Mouse (Mus musculus) MEL (cell line): ENCODE data around the gene 4921517D22Rik. TPM values are rescaled to one million over a fixed set of nuclear protein-coding genes. Genes with fewer than 3 reads are reported as not detected.

Experiments
- DNase-seq: peaks from one replicate; pipeline ENCODE4 v3.0.0; 2011; ENCODE audit warnings: low read depth, low spot score
- H3K27ac ChIP-seq: 2 replicates; pipeline ENCODE4 v1.5.1; 2012; ENCODE audit warnings: low read depth, mild to moderate bottlenecking, control low read depth, low read length, moderate library complexity; ENCODE audit not compliant: control insufficient read depth
- H3K27me3 ChIP-seq, 2 experiments: fragments of 150-350 bp in 1 of 2; sonication (generic) in 1 of 2; 2 replicates each; pipeline ENCODE4 v1.6.1; 2012; ENCODE audit warnings: low read length in 2 of 2, mild to moderate bottlenecking in 2 of 2, improper control_type of control experiment in 1 of 2, moderate library complexity in 1 of 2; ENCODE audit not compliant: insufficient read depth in 2 of 2, control insufficient read depth in 1 of 2
- H3K36me3 ChIP-seq, 2 experiments: 2 replicates each; pipeline ENCODE4 v1.6.1; 2012 to 2014; ENCODE audit warnings: low read length in 2 of 2, improper control_type of control experiment in 1 of 2, inconsistent platforms in 1 of 2, mild to moderate bottlenecking in 1 of 2; ENCODE audit not compliant: insufficient read depth in 2 of 2, control insufficient read depth in 1 of 2
- H3K4me1 ChIP-seq, 2 experiments: fragments of 150-350 bp in 1 of 2; sonication (generic) in 1 of 2; 2 replicates each; pipeline ENCODE4 v1.6.1; 2012; ENCODE audit warnings: low read length in 2 of 2, improper control_type of control experiment in 1 of 2, mild to moderate bottlenecking in 1 of 2; ENCODE audit not compliant: insufficient read depth in 2 of 2, control insufficient read depth in 1 of 2
- H3K4me3 ChIP-seq, 2 experiments: fragments of 150-350 bp in 1 of 2; sonication (generic) in 1 of 2; 2 replicates each; pipeline ENCODE4 v1.5.1; 2012; ENCODE audit warnings: low read depth in 2 of 2, low read length in 2 of 2, mild to moderate bottlenecking in 2 of 2, moderate library complexity in 2 of 2, control low read depth in 1 of 2, improper control_type of control experiment in 1 of 2; ENCODE audit not compliant: control insufficient read depth in 1 of 2, insufficient read depth in 1 of 2
- H3K79me2 ChIP-seq: 2 replicates; pipeline ENCODE4 v1.6.1; 2012; ENCODE audit warnings: mild to moderate bottlenecking, low read length, moderate library complexity; ENCODE audit not compliant: control insufficient read depth, poor library complexity, insufficient read depth
- H3K9ac ChIP-seq: 2 replicates; pipeline ENCODE4 v1.6.1; 2012; ENCODE audit warnings: low read depth, mild to moderate bottlenecking, control low read depth, low read length, moderate library complexity; ENCODE audit not compliant: control insufficient read depth, poor library complexity, severe bottlenecking
- H3K9me3 ChIP-seq: fragments of 150-350 bp; sonication (generic); replicated peaks from 2 replicates; pipeline ENCODE4 v1.6.1; 2012; ENCODE audit warnings: mild to moderate bottlenecking, low read length, improper control_type of control experiment, moderate library complexity; ENCODE audit not compliant: insufficient read depth
- CHD1 ChIP-seq: IDR thresholded peaks from 2 replicates; pipeline ENCODE4 v1.6.1; 2012; ENCODE audit warnings: low read depth, mild to moderate bottlenecking, inconsistent platforms, low read length, improper control_type of control experiment
- CTCF ChIP-seq, 3 experiments: IDR thresholded peaks in 2 of 3; conservative IDR thresholded peaks in 1 of 3; 2 replicates each; pipeline ENCODE4 v1.5.1; 2011 to 2012; ENCODE audit warnings: low read length in 3 of 3, low read depth in 2 of 3, mild to moderate bottlenecking in 2 of 3, improper control_type of control experiment in 1 of 3, inconsistent platforms in 1 of 3, mixed read lengths in 1 of 3, moderate library complexity in 1 of 3; ENCODE audit not compliant: control insufficient read depth in 1 of 3, insufficient read depth in 1 of 3, poor library complexity in 1 of 3, severe bottlenecking in 1 of 3
- E2F4 ChIP-seq: IDR thresholded peaks from 2 replicates; pipeline ENCODE4 v1.6.1; 2011; ENCODE audit warnings: low read depth, low read length, improper control_type of control experiment, borderline replicate concordance
- ELF1 ChIP-seq: IDR thresholded peaks from 2 replicates; pipeline ENCODE4 v1.6.1; 2014; ENCODE audit warnings: low read depth, mild to moderate bottlenecking, inconsistent platforms, low read length, improper control_type of control experiment, moderate library complexity
- GATA1 ChIP-seq: IDR thresholded peaks from 2 replicates; pipeline ENCODE4 v1.6.1; 2011; ENCODE audit warnings: low read depth, low read length, improper control_type of control experiment
- KAT2A ChIP-seq: conservative IDR thresholded peaks from 2 replicates; pipeline ENCODE4 v1.6.1; 2012; ENCODE audit warnings: low read depth, low read length, improper control_type of control experiment, inconsistent platforms
- MAFK ChIP-seq: IDR thresholded peaks from 2 replicates; pipeline ENCODE4 v1.6.1; 2011; ENCODE audit warnings: low read depth, mild to moderate bottlenecking, low read length, improper control_type of control experiment, borderline replicate concordance
- MAX ChIP-seq: IDR thresholded peaks from 2 replicates; pipeline ENCODE4 v1.6.1; 2011; ENCODE audit warnings: low read length, improper control_type of control experiment
- MAZ ChIP-seq: IDR thresholded peaks from 2 replicates; pipeline ENCODE4 v1.6.1; 2012; ENCODE audit warnings: low read depth, mild to moderate bottlenecking, inconsistent platforms, low read length, improper control_type of control experiment
- MEF2A ChIP-seq: IDR thresholded peaks from 2 replicates; pipeline ENCODE4 v1.6.1; 2014; ENCODE audit warnings: low read depth, mild to moderate bottlenecking, inconsistent platforms, low read length, improper control_type of control experiment; ENCODE audit not compliant: poor library complexity, insufficient replicate concordance, severe bottlenecking; ENCODE audit errors: extremely low read depth
- MYB ChIP-seq: IDR thresholded peaks from 2 replicates; pipeline ENCODE4 v1.6.1; 2011; ENCODE audit warnings: mild to moderate bottlenecking, low read depth, low read length, improper control_type of control experiment
- MYC ChIP-seq: IDR thresholded peaks from 2 replicates; pipeline ENCODE4 v1.6.1; 2011; ENCODE audit warnings: low read depth, mild to moderate bottlenecking, low read length, improper control_type of control experiment, moderate library complexity
- NELFE ChIP-seq: IDR thresholded peaks from 2 replicates; pipeline ENCODE4 v1.6.1; 2011; ENCODE audit warnings: low read depth, low read length, improper control_type of control experiment
- POLR2AphosphoS5 ChIP-seq: IDR thresholded peaks from 2 replicates; pipeline ENCODE4 v1.6.1; 2012; ENCODE audit warnings: low read depth, borderline replicate concordance, mild to moderate bottlenecking, inconsistent platforms, low read length, moderate library complexity, mixed read lengths
- RCOR1 ChIP-seq: IDR thresholded peaks from 2 replicates; pipeline ENCODE4 v1.6.1; 2012; ENCODE audit warnings: low read depth, mild to moderate bottlenecking, inconsistent platforms, low read length, improper control_type of control experiment
- SIN3A ChIP-seq: IDR thresholded peaks from 2 replicates; pipeline ENCODE4 v1.6.1; 2012; ENCODE audit warnings: low read length, improper control_type of control experiment, inconsistent platforms
- TAL1 ChIP-seq: IDR thresholded peaks from 2 replicates; pipeline ENCODE4 v1.6.1; 2012; ENCODE audit warnings: mild to moderate bottlenecking, inconsistent platforms, low read length, moderate library complexity, mixed read lengths
- TBP ChIP-seq: IDR thresholded peaks from 2 replicates; pipeline ENCODE4 v1.8.0; 2011; ENCODE audit warnings: low read depth, low read length, improper control_type of control experiment
- TCF12 ChIP-seq: IDR thresholded peaks from 2 replicates; pipeline ENCODE4 v1.6.1; 2014; ENCODE audit warnings: low read depth, mild to moderate bottlenecking, inconsistent platforms, low read length, improper control_type of control experiment, moderate library complexity
- UBTF ChIP-seq: IDR thresholded peaks from 2 replicates; pipeline ENCODE4 v1.6.1; 2012; ENCODE audit warnings: low read depth, mild to moderate bottlenecking, inconsistent platforms, low read length, improper control_type of control experiment, moderate library complexity, borderline replicate concordance; ENCODE audit not compliant: insufficient read depth
- USF1 ChIP-seq: IDR thresholded peaks from 2 replicates; pipeline ENCODE4 v1.6.1; 2014; ENCODE audit warnings: low read depth, mild to moderate bottlenecking, inconsistent platforms, low read length, improper control_type of control experiment, moderate library complexity
- USF2 ChIP-seq, 2 experiments: IDR thresholded peaks; 2 replicates each; pipeline ENCODE4 v1.6.1; 2011 to 2012; ENCODE audit warnings: improper control_type of control experiment in 2 of 2, low read length in 2 of 2, borderline replicate concordance in 1 of 2, inconsistent platforms in 1 of 2, low read depth in 1 of 2, mild to moderate bottlenecking in 1 of 2; ENCODE audit not compliant: insufficient read depth in 1 of 2
- ZC3H11A ChIP-seq: IDR thresholded peaks from 2 replicates; pipeline ENCODE4 v1.6.1; 2012; ENCODE audit warnings: low read depth, mild to moderate bottlenecking, inconsistent platforms, low read length, improper control_type of control experiment
- ZKSCAN1 ChIP-seq: IDR thresholded peaks from 2 replicates; pipeline ENCODE4 v1.6.1; 2012; ENCODE audit warnings: low read depth, mild to moderate bottlenecking, inconsistent platforms, low read length, improper control_type of control experiment, moderate library complexity
- ZMIZ1 ChIP-seq: IDR thresholded peaks from 2 replicates; pipeline ENCODE4 v1.6.1; 2012; ENCODE audit warnings: low read depth, mild to moderate bottlenecking, inconsistent platforms, low read length, improper control_type of control experiment, moderate library complexity
- ZNF384 ChIP-seq: IDR thresholded peaks from 2 replicates; pipeline ENCODE4 v1.6.1; 2012; ENCODE audit warnings: low read depth, mild to moderate bottlenecking, inconsistent platforms, low read length, improper control_type of control experiment
- polyA plus RNA-seq, 2 experiments: library from polyadenylated mRNA; stranded (reverse) in 1 of 2; unstranded in 1 of 2; fragments of >175 nt in 1 of 2; fragments of >200 nt in 1 of 2; gene quantifications; 2 replicates each; pipeline versions ENCODE4 v1.2.1 to v1.2.4; 2012; ENCODE audit warnings: low replicate concordance in 2 of 2, low read depth in 1 of 2; ENCODE audit not compliant: insufficient read length in 2 of 2, insufficient read depth in 1 of 2, missing spikeins in 1 of 2
- total RNA-seq: library from RNA; depleted of rRNA; stranded (reverse); fragments of 300-350 nt; gene quantifications from 2 replicates; pipeline ENCODE4 v1.2.3, GENCODE M21; 2012

Gene 4921517D22Rik
- total and polyA plus RNA-seq, 3 experiments, result not detected

DNA sequence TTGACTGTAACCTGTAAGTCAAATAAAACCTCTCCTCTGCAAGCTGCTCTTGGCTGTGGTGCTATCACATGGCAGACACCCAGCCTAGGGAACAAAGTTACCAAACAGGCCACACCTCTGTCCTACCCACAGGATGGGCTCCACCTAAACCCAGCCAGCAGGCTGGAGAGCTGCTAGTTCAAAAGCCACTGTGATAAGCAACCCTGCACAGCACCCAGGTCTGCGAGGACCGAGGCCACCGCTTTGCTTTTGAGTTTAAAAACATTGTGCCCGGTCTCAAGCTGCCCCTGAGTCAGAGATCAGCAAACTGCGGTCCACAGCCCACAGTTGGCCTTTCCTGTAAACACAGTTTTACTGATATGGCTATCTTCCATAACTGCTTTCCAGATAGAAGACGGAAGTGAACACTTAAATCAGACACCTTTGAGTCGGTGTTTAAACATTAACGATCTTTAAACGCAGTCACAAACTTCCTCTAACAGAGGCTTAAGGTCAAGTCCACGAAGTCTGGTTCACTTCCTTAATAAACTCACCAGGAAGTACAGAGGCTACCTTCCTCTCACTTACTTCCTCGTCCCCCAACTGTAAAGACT lies 25.3 kb downstream of the 4921517D22Rik start (continued):
- TF ChIP-seq SIN3A, result peak; percentile 75
- no peak for TF ChIP-seq MAFK
- TF ChIP-seq E2F4, result no peak
- peak; percentile 31; the same call in 1 of the 2 replicates for TF ChIP-seq NELFE
- no peak for TF ChIP-seq UBTF
- TF ChIP-seq RCOR1, result peak; percentile 94
- TF ChIP-seq TAL1, result no peak; the same call in none of the 2 replicates
- TF ChIP-seq ZMIZ1, result no peak
- no peak for TF ChIP-seq ZKSCAN1
- TF ChIP-seq POLR2AphosphoS5, result no peak
- TF ChIP-seq KAT2A, result no peak
- 0 out of 2 replicates have a peak, but pooled peaks have one; percentile 5 for TF ChIP-seq TBP
- TF ChIP-seq MYB, result peak; percentile 72
- TF ChIP-seq MYC, result peak; percentile 34; the same call in 1 of the 2 replicates
- no peak for TF ChIP-seq CTCF (IDR thresholded peaks at IDR 0.05 in 2 of 3, conservative IDR thresholded peaks at IDR 0.05 in 1 of 3; ENCODE audit: control insufficient read depth in 1 of 3, insufficient read depth in 1 of 3, low read depth in 2 of 3, low read length in 3 of 3, poor library complexity in 1 of 3, severe bottlenecking in 1 of 3)
- TF ChIP-seq CHD1, result 0 out of 2 replicates have a peak, but pooled peaks have one; percentile 42
- no peak; the same call in 1 of the 2 replicates for TF ChIP-seq MAX

DNA sequence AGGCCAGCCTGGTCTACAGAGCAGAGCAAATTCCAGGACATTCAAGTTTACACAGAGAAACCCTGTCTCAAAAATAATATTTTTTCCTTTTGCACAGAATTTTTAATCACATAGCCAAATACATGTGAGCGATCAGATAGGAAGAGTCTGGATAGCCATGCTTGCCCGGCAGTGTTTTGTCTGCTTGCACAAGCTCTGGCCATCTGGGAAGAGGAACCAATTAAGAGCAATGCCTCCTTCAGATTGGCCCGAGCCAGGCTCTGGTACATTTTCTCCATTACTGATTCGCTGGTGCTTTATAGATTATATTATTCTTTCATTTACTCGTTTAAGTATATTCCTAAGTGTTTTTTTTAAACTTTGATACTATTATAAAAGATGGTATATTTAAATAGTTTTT lies 26.1 kb downstream of the 4921517D22Rik start:
- no peaks in the 10 kb centered on the region for H3K27me3 ChIP-seq
- no peak for DNase-seq
- H3K4me3 ChIP-seq, result no peak overlapping the region
- peaks cover 0 to 19% of the 10 kb centered on the region in 2 experiments; a peak in 2 of 4 replicates for H3K36me3 ChIP-seq
- no peak overlapping the region for H3K9ac ChIP-seq
- TF ChIP-seq ZNF384 (no peak), USF2 (IDR thresholded peaks at IDR 0.05; ENCODE audit: borderline replicate concordance in 1 of 2, insufficient read depth in 1 of 2, low read depth in 1 of 2, low read length in 2 of 2) (no peak), SIN3A (no peak), ELF1 (no peak), GATA1 (no peak), ZMIZ1 (no peak), UBTF (no peak), MEF2A (no peak), TCF12 (no peak), ZC3H11A (no peak), USF1 (no peak), MAZ (no peak)
- H3K4me1 ChIP-seq, result peaks cover 5 to 21% of the 10 kb centered on the region in 2 experiments
- peaks cover 2% of the 10 kb centered on the region; the same call in 1 of the 2 replicates for H3K79me2 ChIP-seq
- no peak overlapping the region for H3K27ac ChIP-seq
- no peaks in the 10 kb centered on the region for H3K9me3 ChIP-seq
